Mouse (Mus musculus) CD4-positive, CD25-positive, alpha-beta regulatory T cell, adult 2 months (primary cell): ENCODE measurements around the gene Rassf2.

Experiments used
- DNase-seq: peaks from one replicate; pipeline ENCODE4 v3.0.0-alpha.2; 2012; ENCODE audit warnings: low read depth, low spot score

Rassf2 gene

GRCm38 (mm10) chr2:132005445-132005844 lies 24.6 kb downstream of the Rassf2 start:
- no peak for DNase-seq

GRCm38 (mm10) chr2:132004495-132005136 lies 25.4 kb downstream of the Rassf2 start:
- DNase-seq = peak; percentile 69

- no peak for DNase-seq
These were observed 26.1 kb downstream of the Rassf2 start for GRCm38 (mm10) chr2:132003916-132004315.

DNA sequence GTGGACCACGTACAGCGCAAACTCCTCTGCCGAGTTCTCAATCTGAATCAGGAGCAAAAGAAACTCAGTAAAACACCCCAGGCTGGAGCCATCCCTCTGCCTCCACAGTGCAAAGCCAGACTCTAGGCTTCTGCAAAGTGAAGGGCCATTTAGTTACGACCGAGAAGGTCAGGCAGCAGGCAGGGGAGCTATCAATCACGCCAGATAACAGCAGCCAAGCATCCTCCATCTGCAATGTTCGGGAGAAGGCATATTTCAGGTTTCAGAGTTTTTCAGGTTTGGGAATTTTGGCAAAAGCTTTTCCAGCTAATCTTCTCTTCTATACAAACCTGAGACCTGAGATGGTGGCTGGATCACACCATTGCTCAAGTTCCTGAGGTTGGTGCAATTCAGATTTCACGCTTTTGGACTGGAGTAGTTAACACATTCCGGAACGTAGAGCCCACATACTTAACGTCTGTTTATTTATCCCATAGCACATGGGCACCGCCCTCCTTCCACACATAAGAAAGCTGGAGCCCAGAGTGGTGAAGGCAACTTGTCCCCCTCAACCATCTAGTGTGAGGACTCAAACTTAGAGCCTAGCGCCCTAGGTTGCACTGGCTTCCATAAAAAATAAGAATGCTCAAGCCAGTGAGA lies 28.2 kb downstream of the Rassf2 start:
- no peak for DNase-seq

DNA sequence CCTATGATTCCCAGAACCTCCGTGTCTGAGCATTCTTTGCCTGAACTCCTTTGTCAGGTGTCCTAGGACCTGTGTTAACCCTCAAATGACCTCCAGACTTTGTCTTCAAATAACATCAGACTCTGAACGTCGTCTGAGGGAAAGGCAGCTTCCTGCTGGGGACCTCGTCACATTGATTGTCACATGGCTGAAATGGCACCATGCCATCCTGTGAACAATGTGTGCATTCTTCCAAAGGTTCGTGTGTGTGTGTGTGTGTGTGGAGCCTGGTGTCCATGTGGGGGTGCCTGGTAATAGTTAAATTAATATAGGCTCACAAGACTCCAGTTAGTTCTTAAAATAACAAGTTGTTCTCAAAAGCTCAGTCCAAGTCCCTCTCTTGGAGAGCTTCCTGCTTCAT lies 32.7 kb downstream of the Rassf2 start:
- DNase-seq = no peak

GRCm38 (mm10) chr2:131996369-131996768 lies 33.7 kb downstream of the Rassf2 start:
- DNase-seq = no peak

- no peak for DNase-seq
These were observed 34.3 kb downstream of the Rassf2 start for GRCm38 (mm10) chr2:131995742-131996141.

DNA sequence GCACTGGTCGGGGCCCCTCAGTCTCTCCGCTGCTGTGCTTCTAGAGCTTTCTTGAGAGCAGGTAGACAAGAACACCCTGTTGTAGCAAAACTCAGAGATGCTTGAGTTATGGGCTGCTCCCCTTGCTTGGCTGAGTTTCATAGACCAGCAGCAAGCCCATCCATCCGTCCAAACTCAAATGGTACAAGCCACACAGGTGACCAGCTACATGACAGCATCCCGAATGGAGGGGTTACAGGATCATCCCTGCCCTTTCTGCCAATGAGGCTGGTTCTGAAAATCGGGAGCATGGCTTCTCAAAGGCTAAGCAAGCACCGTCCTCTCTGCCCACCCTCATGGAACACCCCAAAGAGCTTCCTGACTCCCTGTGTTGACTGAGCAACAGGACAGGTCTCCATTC lies 35.1 kb downstream of the Rassf2 start:
- no peak for DNase-seq

- peak; percentile 26 for DNase-seq
These were observed 36.4 kb downstream of the Rassf2 start for GRCm38 (mm10) chr2:131993563-131994088.

- peak; percentile 41 for DNase-seq
These were observed 36.9 kb downstream of the Rassf2 start for GRCm38 (mm10) chr2:131993151-131993550.

DNA sequence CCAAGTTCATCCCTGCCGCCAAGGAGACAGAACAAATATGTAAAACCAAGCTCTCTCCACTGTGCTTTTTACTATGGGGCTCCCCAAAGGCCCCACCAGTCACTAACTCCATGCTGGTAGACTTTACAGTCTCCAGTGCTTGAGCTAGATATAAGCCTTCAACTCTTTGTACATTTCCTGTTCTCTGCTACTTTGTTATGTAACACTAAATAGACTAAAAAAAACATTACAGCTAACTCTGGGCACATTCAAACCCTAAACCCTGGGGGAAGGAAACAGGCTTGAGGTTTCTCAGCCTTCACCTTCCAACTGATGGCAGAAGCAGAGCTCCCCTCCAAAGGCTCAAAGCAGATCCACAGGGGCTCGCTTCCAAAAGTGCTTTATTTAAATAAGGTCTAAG lies 37.6 kb downstream of the Rassf2 start:
- DNase-seq = peak; percentile 34

- no peak for DNase-seq
These were observed 41.5 kb downstream of the Rassf2 start for GRCm38 (mm10) chr2:131988550-131988949.

DNA sequence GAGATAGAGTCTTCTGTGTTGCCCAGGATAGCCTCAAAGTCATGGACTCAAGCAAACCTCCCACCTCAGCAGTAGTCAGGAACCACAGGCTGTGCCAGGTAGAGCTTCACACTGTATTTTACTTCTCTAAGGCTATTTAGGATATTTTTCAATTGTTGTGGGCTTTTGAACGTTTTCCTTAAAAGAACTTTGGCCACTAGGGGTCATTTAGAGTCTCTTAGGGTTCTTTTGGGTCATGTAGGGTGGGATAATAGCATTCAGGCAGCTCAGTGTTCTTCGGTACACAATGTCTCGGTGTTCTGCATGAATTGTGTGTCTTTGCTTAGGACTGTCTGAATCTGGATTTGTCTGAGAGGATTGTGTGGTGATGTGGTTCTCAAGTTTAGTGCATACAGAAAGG lies 42.1 kb downstream of the Rassf2 start:
- DNase-seq = no peak

- peak; percentile 91 for DNase-seq
These were observed 47.4 kb downstream of the Rassf2 start for GRCm38 (mm10) chr2:131982546-131983196.

DNA sequence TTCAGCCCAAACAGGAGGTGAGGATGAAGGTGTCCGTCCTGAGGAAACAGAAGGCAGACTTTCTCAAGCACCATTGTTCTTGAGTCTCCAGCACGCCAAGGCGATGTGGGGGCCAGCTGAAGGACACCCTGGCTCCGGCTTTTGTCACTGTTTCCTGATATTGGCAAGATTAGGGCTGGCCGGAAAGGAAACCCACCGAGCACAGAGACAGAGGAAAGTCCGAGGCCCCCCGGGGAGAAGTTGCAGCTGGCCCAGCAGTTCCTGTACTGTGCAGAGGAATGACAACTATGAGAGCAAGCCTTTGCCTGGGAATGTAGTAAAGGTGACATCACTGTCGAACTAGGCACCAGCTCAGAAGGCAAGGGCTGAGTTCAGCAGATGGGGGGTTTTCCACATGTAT lies 49.2 kb downstream of the Rassf2 start:
- no peak for DNase-seq

DNA sequence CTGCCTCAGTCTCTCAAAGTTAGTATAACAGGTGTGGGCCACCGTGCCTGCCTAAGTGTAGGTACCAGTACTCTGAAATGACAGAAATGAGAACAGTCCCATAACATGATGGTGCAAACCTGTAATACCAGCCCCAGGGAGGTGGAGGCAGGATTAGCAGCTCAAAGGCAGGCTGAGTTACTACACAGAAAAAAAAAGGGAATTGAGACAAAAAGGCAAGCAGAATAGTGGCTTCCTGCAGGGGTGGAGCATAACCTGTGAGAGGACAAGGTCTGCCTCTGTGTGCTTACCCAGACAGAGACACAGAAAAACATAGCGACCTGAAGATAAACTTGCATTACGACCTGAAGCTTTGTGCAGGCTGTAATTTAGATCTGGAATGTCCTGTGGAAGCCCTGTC lies 53.4 kb downstream of the Rassf2 start:
- no peak for DNase-seq

DNA sequence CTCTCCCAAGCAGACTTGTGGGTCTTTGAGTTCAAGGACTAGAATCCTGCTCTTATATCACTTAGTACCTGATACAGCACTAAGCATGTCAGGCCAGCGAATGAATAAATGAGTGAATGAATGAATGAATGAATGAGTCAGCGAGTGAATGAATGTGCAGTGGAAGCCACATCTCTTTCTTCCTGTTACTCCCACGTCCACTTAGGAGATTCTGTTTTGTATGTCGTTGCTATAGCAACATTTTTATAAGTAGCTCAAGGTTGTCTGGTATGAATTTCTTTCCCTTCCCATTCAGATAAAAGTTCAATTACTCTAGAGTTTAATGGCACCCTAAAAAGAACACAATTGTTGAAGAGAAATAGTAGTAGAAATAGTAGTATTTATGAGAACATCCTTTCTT lies 59.0 kb downstream of the Rassf2 start:
- no peak for DNase-seq

- no peak for DNase-seq
These were observed 59.5 kb downstream of the Rassf2 start for GRCm38 (mm10) chr2:131970597-131970996.

DNA sequence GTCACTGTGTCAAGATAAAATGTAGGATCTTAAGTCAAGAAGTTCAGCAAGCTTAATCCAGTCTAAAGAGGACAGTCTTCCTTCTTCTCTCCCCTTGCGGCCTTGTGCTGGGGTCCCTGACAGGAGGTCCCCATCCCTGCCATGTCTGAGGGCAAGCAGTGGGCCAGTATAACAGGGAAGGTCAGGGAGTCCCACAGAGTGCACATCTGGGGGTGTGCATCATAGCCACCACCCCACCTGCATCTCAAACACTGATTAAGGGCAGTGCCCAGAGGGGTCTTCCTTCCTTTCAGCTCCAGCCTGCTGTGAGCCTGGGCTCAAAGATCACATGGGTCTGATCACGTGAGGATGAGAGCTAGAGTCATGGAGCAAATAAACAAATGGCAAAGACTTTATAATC lies 68.4 kb downstream of the Rassf2 start:
- no peak for DNase-seq

- DNase-seq = no peak
These were observed 72.3 kb downstream of the Rassf2 start for GRCm38 (mm10) chr2:131957731-131958222.

DNA sequence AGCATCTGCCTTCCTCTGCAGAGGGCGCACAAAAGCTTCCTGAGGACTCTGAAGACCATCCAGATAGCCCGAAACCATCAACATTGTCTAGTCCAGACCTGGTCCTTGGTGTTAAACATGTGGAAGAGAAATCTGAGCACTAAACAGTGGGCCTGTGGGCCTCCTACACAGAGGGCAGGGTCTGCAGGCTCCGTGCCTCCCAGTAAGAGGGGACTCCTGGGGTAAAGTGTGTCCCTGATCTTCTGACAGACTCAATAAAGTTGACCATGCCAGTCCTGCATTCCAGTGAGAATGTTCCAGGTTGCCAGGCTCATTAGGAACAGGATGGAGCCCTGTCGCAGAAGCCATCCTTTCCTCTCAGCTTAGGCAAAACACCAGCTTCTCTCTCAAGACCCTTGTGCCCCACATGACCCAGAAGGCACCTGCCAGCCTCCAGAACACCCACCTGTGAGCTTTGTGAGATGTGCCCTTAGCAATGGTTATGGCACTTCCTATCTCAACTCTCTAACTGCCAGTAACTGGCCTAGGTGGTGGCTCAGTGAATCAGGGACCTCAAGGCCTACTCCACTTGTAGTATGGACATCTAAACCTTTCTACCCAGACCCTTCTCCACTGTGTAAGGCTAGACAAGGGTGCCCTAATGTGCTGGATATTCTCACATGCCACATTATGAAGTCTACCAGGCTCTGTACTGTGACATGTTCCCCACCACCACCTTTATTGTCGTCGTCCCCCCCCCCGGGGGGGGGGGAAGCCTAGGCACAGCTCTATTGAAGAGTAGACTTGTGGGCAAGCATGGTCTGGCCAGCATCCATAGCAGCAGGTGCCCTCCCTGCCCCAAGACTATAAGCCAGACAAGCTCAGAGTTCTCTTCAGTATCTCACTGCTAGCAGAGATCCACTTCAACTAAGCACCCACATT lies 73.5 kb downstream of the Rassf2 start:
- DNase-seq = no peak

DNA sequence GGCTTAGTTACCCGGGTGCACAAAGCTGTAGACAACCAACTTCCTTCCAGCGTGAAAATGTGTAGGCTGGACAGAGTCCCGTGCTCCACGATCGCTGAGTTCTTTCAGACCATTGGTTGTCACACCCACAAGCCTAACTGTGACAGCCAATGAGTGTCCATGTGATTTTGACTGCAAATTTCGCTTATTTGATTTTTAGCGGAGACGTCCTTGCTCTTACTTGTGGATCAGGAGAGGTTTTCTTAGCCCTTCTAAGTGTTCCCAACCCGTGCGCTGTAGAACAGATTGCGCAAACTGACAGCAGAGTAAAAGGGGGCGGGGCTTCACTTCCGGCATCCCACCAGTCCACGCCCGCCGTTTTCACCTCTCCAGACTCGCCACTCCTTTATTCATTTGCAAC lies 74.8 kb downstream of the Rassf2 start:
- peak; percentile 54 for DNase-seq
